Mouse (Mus musculus): ENCODE results near the gene Ttc17.

Gene Ttc17

DNA sequence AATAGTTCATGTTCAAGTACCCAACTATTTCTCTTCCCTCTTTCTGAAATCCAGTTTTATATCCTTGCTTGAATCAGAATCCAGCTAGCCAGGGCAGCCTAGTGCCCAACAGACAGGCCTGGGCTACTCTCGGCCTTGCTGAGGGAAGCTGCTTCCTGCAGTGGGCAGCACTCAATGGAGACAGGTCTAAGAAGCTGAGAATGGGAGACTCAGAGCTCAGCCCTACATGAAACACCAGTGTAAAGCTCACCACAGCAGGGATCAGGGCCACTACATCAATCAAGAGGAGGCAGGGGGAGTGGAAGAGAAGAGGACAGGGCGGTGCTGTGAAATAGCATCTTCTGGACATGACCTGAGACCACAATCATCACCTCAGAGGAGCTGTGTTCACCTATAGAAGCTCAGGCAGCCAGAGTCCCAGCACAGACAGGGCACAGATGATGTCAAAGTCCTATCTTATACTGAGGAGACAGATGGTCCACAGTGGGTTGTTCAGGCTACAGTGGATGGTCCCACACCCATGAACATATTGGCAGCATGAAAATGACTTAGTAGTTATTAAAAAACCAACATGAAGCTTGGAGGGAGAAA, 25.3 kb downstream of the Ttc17 start:
- ATAC-seq (ENCODE audit: low TSS enrichment): no peak

DNA sequence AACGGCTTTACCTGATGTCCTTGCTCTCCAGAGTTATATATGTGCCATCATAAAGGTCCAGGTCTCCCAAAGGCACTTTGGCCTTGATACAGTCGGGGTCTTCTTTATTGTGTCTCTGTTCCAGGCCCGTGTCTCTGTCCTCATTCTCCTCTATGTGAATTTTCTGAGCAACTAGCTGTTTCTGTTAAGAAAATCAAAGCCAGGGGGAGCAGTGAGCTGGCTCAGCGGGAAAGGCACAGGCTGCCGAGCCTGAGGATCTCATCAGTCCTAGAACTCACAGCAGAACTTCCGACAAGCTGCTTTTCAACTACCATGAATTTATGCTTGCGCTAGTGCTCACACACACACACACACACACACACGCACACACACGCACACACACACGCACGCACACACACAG, 27.8 kb downstream of the Ttc17 start:
- no peak for ATAC-seq (ENCODE audit: low TSS enrichment)

DNA sequence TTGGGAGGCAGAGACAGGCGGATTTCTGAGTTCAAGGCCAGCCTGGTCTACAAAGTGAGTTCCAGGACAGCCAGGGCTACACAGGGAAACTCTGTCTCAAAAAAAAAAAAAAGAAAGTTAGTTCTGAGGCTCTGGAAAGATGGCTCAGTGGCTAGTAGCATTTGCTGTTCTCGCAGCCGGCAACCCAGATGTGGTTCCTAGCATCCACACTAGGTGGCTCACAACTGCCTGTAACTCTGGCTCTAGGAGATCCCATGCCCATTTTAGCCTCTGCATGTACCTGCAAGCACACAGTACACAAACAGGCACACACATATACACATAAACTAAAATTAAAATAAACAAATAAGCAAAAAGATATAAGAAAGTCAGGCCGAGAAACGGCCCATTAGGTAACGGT, 35.4 kb downstream of the Ttc17 start:
- ATAC-seq (ENCODE audit: low TSS enrichment): peak; percentile 77

DNA sequence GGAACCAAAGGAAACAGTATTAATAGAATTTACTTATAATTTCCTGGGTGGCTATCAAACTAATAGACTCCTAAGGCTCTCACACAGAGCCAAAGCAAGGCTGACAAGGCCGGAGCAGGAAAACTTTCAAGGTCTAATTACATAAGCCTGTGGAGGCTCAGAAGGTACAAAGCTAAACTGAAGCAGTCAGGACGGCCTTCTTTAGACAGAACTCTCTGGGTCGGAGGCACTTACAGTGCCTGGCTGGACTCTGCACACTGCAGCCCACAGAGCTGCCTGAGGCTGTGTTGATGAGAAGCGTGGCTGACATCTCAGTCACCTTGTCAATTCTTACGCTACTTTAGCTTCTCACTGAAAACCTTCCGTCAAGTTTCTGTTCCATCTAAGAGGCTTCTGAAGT, 42.7 kb downstream of the Ttc17 start:
- no peak for ATAC-seq (ENCODE audit: low TSS enrichment)

DNA sequence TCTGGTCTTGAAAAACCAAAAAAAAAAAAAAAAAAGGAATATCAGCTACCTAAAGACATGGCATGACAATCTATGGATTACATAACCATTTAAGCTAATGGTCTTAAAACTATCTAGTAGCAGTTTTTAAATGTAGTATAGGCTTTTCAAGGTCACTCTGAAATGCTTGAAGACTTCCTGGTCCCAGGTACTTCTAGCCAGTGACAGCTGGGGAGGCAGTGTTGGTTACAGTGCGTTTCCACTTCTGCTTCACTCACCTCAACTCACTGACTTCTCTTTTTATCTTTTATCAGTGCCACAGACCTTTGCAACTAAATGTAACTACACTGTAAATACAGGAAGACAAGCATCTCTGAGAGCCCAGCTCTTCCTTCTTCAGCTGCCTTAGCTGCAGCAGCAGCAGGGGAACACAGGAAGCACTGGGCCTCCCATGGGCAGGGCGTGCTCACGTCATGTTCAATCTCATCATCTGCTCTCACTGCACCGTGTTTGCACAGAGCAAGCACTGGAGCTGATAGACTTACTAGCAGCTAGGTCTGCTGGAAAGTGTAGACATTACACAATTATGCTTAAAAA, 46.0 kb downstream of the Ttc17 start:
- no peak for ATAC-seq (ENCODE audit: low TSS enrichment)

DNA sequence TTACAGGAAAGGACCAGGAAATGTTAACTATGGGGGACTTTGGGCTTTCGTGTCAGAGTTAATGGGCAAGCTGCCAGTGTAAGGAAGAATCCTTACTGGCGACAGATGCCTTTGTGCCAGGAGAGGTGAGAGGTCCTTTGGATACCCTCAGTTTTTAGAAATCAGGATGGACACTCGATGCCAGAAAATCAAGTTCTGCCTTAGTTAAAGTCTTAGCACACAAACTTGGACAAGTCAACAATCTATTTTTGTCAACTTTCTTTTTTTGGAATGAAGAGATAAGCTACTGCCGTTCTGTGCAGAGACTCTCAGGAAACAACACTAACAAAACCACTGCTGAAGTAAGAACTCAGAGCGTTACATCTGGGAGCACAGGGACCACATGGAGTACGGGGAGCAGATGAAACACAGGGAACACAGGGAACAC, 58.3 kb downstream of the Ttc17 start:
- no peak for ATAC-seq (ENCODE audit: low TSS enrichment)

DNA sequence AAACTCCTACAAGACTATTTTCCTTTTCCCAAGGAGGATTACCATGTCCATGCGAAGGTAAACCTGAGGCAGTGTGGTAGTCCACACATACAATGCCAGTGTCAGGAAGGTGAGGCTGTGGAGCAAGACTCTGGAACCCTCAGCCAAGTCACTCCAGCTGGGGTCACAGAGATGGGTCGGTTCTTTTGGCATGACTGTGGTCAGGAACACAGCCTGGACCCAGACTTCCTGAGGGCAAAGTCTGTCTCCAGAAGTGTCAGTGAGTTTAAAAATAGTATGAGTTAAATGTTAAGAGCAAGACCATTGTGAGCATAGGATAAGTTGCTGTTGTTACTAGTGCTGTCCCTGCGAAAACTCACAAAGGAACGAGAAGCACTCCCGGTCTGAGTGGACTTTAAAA, 59.7 kb downstream of the Ttc17 start:
- no peak for ATAC-seq (ENCODE audit: low TSS enrichment)

DNA sequence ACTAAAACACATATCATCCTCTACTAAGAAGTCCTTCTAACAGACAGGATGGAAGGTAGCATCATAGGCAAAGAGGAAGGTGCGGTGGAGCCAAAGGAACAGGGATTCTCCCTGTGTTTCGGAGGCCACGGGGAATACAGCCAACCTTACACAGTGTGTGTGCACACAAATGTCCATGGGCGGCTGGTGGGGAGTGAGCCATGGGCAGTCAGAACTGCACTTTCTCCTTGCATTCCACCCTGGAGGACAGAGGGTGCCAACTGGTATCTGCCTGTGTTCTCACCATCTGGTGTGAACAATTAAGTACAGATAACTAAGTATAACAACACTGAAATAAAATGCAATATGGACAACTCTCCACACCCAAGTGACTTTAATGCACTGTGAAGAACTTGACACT, 61.9 kb downstream of the Ttc17 start:
- no peak for ATAC-seq (ENCODE audit: low TSS enrichment)

DNA sequence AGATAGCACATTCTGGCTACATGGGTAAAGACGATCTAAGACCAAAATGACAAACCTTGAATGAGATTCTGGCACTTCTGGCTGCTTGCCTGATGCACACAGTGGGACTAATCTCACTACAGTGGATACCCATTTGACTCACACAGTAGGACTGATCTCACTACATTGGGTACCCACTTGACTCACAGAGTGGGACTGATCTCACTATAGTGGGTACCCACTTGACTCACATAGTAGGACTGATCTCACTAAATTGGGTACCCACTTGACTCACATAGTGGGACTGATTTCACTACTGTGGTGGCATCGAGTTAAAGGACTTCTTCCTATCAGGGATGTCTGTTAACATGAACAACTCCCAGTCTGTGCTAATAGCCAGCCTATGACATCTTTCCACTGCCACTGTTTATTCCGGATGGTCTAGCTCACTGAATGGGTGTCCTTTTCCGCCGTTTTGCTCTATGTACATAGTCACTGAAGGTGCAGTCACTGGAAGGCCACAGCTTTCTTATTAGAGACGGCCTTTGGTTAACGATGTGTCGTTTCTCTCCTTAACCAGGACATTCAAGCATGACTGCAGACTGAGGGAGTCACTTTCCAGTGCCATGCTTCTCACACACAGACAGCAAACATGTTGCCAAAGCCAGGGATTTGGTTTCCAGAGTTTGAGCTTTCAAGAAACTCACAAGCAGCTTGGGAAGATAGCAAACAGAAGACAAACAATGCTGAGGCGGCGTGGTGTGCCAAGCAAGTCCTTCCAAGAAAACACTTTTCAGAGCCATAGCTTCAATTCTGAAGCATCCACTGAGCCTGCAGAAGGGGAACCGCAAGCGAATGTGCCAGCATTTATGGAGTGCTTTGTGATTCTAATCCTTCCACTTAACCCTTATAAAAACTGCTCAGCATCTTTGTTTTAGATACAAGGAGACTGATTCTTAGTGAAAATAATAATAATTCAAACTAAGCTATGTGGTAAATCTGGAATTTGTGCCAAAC, 62.9 kb downstream of the Ttc17 start:
- ATAC-seq (ENCODE audit: low TSS enrichment): no peak

DNA sequence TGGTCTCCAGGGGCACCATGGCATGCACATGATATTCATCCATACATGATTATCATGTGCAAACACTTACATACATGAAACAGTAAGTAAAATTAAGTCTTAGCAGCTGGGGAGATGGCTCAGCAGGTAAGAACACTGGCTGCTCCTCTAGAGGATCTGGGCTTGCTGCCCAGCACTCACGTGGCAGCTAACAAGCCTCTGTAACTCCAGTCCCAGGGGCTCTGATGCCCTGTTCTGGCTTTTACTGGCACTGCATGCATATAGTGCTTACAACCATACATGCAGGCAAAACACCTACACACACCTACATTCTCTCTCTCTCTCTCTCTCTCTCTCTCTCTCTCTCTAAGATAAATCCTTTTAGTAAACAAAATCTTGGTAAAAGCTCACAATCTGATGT, 65.7 kb downstream of the Ttc17 start:
- ATAC-seq (ENCODE audit: low TSS enrichment): no peak

DNA sequence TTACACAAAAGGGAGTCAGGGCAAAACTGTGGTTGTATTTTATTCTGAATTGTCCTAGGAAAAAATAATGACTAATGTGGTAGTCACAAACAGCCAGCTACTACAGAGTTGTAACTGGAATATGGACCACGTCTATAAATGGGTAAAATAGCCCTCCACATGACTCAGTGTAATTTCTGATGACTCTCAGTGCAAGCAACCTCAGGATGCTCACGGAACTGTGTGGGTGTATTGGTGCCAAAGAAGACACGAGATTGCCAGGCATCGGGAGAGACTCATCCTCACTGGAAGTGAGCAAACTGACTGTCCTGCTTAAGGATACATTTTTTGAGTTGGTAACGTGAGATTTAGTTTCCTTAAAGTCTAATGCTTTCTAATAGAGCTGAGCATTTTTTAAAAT, 67.0 kb downstream of the Ttc17 start:
- no peak for ATAC-seq (ENCODE audit: low TSS enrichment)

DNA sequence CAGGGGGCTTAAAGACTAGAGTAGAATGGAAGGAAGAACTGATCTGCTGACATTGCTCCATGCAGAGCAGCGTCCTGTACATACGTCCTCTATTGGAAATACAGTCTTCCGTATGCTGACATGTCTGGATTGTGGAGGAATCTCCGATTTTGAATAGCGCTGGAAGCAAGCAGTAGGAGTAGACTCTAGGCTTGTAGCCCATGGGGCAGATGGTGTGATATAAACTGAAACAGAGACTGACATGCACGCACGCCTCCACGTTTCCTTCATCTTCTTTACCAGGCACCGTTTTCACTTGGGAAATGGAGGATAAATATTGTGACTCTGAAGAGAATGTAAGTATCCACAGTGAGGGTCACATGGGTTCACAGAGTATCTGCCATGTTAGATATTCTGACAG, 70.2 kb downstream of the Ttc17 start:
- peak; percentile 96 for ATAC-seq (ENCODE audit: low TSS enrichment)

DNA sequence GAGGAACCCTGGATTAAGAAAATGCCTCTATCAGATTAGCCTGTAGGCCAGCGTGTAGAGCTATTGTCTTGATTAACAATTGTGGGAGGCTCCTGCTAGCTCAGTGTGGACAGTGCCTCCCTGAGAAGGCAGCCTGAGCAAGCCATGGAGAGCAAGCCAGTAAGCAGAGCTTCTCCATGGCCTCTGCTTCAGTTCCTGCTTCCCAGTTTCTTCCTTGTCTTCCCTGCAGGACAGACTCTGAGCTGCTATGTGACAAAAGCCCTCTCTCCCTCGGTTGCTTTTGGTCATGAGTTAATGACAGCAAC, 71.8 kb downstream of the Ttc17 start:
- ATAC-seq (ENCODE audit: low TSS enrichment): no peak

DNA sequence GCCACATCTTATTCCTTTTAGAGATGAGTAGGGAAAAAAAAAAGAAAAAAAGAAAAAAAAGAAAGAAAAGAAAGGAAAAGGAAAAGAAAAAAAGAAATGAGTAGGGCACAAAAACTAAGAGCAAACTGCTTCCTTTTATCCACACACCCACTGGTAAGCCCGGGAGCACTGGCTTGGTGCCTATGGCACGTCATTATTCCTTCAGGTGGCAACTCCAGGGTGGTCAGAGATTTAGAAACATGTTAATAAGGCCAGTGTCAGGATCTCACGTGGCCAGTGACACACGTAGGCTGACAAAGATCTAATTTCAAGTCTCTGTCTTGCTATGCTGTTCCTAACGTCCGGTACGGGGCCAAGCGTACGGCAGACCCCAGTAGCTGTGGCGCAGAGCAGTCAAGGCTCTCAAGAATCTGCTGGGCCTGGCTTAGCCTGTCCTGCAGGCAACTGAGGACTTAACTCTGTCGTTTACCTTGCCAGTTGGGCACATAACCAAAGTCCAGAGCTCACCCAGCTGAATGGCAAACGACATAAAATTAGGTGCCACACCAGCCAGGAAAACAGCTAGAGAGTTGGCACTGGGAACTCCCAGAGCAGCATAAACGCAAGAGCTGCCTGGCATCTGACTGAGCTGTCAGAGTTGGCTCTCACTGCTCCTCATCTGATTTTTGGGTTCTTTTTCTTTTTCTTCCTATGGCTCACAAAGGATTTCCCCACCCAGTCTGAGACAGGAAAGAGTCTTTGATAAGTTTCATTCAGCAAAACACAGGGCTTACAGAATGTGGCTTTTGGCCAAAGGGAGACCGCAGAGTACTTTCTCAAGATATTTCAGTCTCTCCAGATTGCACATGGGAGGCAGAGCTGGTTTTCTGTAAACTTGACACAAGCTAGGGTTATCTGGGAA, 72.4 kb downstream of the Ttc17 start:
- no peak; the same call in 1 of the 2 replicates for ATAC-seq (ENCODE audit: low TSS enrichment)

DNA sequence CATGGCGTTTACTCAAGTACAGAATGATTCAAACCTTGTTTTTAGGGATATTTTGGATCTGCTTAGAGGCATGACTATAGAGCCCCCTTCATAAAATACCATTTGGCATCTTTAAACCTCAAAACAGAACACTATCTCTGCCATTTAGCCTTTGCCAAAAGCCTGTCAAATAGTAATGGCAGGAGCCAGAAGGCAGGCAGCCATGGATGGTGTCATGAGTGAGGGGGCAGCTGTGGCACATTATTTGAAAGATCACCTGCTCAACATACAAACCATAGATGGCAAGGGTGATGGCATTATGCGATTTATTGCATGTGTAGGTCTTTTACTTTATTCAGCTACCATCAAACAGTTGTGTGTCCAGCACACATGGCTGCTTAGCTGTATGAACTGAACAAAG, 73.4 kb downstream of the Ttc17 start:
- no peak for ATAC-seq (ENCODE audit: low TSS enrichment)

DNA sequence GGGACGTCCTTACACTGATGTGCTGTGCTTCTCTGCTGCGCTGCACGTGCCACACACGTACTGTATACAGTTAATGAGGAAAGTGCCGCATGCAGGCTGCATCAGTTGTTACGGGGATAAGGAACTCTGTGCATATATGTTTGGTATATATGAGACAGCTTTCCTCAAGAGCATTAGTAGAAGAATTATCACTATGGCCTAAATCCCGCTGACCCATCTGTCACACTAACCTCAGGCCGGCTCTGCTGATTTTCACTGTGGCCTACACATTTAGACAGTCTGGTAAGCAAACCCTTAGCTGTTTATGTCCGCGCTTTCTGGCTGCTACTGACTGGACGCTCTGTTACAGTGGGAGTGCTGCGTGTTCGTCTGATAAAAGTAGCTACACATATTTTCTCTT, 77.2 kb downstream of the Ttc17 start:
- no peak for ATAC-seq (ENCODE audit: low TSS enrichment)

DNA sequence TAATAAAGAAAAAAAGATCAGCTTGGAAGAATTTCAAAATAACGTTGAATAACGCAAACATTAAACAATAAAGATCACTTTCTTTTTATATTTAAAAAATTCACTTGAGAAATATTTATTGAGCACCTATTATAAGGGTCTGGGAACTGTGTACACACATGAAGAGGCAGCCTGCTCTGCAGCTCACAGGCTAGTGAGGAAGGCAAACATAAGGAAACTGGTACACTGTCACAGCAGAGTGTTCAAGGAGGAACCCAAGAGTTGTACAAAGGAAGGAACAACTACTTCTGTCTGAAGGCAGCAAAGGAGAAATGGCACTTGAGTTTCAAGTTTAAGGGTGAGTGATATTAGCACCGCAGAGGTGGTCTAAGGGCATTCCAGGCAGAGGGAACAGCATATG, 78.7 kb downstream of the Ttc17 start:
- no peak for ATAC-seq (ENCODE audit: low TSS enrichment)

DNA sequence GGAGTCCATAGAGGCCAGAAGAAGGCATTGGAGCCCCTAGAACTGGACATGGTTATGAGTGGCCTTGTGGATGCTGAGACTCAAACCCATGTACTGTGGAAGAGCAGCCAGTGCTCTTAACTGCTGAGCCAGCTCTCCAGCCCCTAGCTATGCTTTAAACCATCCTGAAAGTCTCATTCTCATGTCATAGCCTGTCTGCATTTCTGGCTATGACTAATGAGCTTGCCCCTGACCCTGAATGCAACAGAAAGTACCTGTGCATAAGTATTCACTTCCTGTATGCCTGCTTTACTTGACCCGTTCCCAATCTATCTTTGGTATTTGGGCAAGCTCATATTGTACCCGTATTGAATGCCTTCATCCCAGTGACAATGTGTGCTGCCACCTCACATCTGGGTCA, 86.7 kb downstream of the Ttc17 start:
- ATAC-seq (ENCODE audit: low TSS enrichment): no peak

DNA sequence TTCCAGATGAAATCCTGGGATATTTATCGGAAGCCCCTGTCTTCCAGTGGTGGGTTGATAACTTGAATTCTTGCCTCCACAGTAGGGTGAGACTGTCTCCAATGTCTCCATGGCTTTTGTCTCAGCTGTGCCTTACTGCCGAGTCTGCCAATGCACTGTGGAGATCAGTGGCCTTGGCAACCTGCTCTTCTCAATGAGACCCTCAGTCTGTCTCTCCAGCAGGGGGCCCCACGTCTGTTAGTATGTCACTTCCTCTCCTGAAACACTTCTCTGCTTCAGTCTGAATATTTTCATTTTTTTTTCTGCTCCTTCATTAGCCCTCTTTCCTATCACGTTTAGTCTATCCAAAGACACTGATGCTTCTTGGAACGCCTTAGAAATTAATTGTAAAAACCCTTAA, 90.0 kb downstream of the Ttc17 start:
- no peak for ATAC-seq (ENCODE audit: low TSS enrichment)

DNA sequence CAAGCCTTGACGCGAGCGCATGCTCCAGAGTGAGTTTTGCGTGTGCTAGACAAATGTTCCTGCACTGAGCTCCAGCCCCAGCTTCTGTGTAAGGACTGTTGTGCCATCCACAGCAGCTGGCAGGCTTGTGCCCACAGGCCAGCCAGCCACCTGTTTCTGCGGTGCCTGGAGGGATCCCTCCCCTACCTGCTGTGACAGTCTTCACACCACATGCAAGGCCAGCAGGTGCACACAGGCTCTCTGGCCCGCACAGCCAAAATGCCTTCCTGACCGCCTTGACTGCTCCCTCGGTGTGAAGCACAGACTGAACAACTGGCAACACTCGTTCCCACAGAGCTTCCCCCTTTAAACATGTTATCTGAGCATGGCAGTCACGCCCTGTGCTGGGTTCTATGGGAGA, 102.5 kb downstream of the Ttc17 start:
- no peak for ATAC-seq (ENCODE audit: low TSS enrichment)

DNA sequence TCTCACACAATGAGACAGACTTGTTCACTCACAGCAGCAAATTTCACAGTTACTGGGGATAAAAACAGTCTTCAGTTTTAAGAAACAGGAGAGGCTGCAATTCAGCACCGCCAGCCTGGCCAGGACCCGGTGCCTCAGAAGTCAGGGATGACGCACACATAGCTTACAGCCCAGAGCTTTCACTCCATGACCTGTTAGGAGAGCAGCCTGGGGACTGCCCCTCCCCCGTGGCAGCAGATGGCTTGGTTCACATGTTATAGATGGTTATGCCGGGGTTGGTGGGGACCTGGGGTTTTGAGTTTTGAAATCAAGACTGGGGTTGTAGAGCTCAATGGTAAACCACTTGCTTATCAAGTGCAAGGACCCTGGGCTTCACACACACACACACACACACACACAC, 104.1 kb downstream of the Ttc17 start:
- no peak for ATAC-seq (ENCODE audit: low TSS enrichment)

DNA sequence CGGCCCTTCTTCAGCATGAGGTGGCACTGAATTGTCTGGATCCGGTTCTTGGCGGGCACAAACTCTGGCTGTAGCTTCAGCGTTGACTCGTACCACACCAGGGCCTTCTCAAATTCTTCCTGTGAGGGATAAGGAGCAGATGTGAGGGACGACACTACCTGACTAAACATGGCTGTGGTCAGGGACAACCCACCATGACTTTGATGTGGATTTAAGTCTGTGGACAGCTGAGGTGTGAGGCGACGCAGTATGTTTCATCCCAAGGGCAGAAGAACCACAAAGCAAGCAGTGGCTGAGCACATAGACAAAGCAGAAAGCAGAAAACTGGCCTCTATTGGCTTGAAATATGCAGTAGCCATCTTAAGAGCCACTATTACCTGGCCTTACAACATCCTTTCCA, 104.7 kb downstream of the Ttc17 start:
- ATAC-seq (ENCODE audit: low TSS enrichment): no peak
